Mouse (Mus musculus) c-Kit-negative CD71-positive TER-119-positive erythroid progenitor cells, embryonic 14.5 days (primary cell): ENCODE data around the gene Micu2.
"Not testable (repeated sequence)": the region's sequence is repeated elsewhere in the genome, so short reads cannot be mapped to it uniquely, and the experiment has no call there.

Source experiments
- DNase-seq: peaks from one replicate; pipeline ENCODE4 v3.0.0-alpha.2; 2013; ENCODE audit warnings: low read depth, low spot score

Gene Micu2

DNA sequence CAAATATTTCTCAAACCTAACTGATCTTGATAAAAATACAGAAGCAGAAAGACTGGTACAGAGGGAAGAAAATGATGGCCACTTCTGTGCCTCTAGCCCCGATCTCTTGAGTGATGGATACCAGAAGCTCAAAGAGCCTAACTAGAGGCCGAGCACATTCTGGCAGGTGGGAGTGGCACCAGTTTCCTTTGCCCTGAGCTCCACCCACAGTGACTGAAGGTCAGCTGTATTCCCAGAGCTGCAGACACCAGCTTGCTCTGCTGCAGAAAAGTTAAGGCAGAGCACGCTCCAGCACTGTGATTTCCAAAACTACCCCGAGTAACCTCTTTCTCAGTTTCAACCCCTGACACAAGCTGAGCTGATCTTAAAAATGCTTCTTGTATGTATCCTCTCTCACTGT is 37.2 kb downstream of the Micu2 start:
- no peak for DNase-seq

DNA sequence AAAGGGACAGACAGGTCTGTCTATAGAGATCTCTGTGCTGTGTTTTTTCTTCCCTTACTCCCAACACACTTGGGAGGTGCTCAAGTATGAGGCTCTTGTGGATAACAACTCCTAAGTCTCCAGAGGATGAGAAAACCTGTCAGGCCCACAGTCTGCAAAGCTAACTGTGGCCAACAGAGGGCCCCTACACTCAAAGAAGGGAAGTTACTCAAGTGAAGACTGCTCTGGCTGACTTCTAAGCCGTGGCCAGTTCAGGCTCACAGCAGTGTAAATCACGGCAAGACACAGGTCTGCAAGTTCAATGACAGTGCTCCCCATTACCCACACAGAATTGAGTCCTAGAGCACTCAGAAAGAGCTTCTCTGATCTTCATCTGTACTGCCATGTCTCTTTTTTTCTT is 48.0 kb downstream of the Micu2 start:
- no peak for DNase-seq

GRCm38 (mm10) chr14:57945834-57946233 is 53.2 kb downstream of the Micu2 start:
- DNase-seq: no peak

- no peak for DNase-seq
Measured at GRCm38 (mm10) chr14:57937297-57937696, 61.8 kb downstream of the Micu2 start.

DNA sequence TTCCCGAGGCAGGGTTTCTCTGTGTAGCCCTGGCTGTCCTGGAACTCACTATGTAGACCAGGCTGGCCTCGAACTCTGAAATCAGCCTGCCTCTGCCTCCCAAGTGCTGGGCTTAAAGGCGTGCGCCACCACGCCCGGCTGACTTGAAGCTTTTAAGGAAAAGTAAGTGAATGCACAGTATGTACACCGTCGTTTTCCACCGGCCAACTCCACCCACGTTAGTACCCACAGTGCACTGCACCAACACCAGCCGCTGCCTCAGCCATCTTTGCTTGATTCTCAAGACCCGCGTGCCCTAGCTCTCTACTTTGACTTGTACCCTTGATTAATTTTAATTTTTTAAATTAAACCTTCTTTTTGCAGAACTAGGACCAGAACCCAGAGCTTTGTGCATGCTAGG is 64.4 kb downstream of the Micu2 start:
- no peak for DNase-seq

DNA sequence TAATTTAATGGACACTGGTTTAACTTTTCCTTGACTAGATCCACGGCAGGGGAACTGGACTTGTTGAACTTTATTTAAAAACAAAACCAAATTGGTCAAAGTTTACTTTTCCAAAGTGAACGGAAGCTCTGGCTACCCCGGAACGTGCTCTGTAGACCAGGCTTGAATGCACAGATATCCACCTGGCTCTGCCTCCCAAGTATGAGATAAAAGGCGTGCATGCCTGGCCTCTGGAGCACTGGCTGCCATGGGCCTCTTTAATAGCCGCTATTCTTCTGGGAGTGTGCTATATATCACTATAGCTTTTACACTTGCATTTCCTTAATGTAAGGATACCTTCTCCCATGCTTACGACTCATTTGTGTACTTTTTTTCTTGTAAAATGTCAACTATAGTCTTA is 65.5 kb downstream of the Micu2 start:
- no peak for DNase-seq

DNA sequence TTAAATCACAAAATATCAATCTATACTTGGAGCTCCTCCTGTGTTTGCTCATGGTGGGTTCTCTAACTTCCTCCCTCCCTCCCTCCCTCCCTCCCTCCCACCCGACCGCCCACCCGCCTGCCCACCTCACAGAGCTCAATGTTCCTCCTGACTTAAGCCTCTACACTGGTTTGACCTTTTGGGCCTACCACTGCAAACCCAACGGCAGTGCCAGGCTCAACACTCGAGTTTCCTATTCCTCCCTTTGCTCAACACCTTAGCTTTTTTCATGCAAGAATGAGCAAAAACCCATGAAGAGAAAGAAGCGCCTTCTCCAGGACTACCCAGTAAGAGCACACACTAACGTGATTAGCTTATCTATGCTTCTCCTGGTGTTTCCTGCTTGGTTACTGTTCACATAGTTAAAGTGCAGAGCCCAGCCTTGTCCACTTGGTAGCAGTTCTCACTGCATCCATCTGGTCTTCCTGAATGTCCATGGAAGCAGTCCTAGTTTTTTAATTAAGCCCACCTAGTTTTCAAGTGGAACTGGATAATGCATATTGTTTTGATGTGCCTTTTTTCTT is 66.1 kb downstream of the Micu2 start:
- DNase-seq: no peak

GRCm38 (mm10) chr14:57921428-57922131 is 77.5 kb downstream of the Micu2 start:
- no peak for DNase-seq

DNA sequence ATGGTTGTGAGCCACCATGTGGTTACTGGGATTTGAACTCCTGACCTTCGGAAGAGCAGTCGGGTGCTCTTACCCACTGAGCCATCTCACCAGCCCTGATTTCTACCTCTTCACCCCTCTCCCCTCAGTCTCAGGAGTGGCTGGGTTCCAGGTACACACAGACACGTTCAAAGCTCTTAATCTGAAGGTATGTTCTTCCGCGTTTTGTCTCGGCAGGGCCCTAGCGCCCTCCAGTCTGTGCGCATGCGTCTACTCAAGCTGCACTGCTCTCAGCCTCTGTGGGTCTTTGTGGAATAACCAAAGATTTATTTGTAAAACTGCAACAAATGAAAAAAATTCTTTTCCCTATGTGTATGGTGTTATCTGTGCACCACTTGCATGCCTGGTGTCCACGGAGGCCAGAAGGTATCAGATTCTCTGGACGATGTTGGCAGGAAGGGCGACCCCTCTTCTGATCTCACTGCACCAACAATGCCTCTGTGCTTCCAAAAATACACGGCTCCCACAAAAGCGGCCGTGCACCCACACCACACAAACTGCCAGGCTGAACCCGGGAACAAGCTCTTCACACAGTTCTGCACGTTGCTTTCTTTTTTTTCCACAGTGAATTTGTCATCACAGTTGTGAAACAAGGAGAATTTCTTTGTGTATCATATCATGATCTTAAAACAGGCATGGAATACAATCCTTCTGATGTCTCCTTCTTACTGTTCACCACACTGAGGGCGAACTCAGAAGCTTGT is 78.3 kb downstream of the Micu2 start:
- DNase-seq: no peak

- no peak for DNase-seq
Measured at GRCm38 (mm10) chr14:57919148-57919875, 79.8 kb downstream of the Micu2 start.

GRCm38 (mm10) chr14:57915341-57915740 is 83.7 kb downstream of the Micu2 start:
- no peak for DNase-seq

- not testable (repeated sequence) for DNase-seq
Measured at GRCm38 (mm10) chr14:57912211-57913007, 86.7 kb downstream of the Micu2 start.

GRCm38 (mm10) chr14:57911787-57912186 is 87.3 kb downstream of the Micu2 start:
- DNase-seq: not testable (repeated sequence)

DNA sequence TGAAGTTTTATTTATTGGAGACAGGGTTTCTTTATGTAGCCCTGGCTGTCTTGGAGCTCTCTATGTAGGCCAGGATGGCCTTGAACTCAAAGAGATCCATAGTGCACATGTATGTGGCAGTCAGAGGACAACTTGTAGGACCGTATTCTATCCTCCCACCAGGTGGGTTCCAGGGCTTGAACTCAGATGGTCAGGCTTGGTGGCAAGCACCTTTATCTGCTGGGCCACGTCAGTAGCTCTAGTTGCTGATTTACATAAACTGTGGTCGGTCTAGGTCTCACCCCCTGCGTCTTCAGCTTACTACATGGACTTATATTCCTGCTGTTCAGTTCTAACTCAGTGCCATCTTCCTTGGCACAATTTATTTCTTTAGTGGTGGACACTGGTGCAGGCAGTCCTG is 87.7 kb downstream of the Micu2 start:
- no peak for DNase-seq

DNA sequence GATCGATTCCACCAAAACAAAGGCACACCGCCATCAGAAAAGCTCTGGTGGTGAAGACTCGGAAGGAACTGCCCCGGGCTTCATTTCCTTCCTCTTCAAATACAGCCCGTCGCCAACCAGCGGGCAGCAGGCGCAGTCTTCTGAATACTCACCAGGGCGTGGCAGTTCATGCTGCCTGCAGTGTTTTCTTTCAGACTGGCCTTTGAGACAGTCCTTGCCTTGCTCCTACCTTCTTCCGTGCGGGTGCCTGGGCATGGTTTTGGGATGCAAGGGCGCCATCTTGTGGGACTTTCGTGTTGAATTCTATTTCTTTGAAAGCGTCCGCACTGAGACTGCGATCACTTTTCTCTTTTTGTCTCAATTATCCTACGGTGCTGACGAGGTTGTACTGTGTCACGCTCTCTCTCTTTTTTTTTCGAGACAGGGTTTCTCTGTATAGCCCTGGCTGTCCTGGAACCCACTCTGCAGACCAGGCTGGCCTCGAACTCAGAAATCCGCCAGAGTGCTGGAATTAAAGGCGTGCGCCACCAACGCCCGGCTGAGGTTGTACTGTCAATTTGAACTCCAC is 88.5 kb downstream of the Micu2 start:
- DNase-seq: peak; percentile 69

GRCm38 (mm10) chr14:57909297-57909696 is 89.8 kb downstream of the Micu2 start:
- DNase-seq: no peak

GRCm38 (mm10) chr14:57908431-57908830 is 90.6 kb downstream of the Micu2 start:
- no peak for DNase-seq

DNA sequence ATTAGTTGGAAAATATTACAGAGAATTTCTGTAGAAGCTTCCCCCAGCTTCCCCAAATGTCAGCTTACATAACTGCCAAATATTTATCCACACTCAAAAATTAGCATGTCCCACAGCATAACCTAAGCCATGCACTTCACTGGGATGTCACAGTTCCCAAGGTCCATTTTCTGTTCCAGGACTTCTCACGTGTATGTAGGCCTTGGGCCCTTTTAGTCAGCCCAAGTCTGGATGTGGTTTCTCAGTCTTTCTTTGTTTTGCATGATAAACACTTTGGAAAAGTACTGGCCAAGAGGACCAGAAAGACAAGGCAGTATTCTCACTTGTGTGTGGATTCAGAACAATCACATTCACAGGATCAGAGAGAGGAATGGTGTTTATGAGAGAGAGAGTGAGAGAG is 97.1 kb downstream of the Micu2 start:
- no peak for DNase-seq

DNA sequence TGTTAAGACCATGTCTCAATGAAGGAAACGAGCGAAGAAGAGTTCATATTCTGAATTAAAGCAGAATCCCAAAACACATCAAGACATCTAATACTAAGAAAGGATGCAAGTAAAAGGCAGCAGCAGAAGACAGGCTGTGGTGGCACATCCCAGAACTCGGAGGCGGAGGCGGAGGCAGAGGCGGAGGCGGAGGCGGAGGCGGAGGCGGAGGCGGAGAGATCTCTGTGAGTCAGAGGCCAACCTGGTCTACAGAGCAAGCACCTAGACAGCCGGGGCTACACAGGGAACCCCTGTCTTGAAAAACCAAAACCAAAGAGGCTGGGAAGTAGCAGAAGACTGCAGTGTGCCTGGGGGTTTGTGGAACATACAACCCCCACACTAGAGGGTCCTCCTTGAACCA is 102.2 kb downstream of the Micu2 start:
- DNase-seq: no peak

GRCm38 (mm10) chr14:57896088-57896871 is 102.8 kb downstream of the Micu2 start:
- not testable (repeated sequence) for DNase-seq
